Mouse (Mus musculus): ENCODE data around the gene Rad52. TPM values are rescaled to one million over a fixed set of nuclear protein-coding genes. Genes with fewer than 3 reads are reported as not detected.
A peak's percentile ranks its signal among the peaks of the same experiment; 100 is the strongest.

Rad52 gene
- polyA plus RNA-seq, 1 experiment from 2014 or later = 22.8 TPM

DNA sequence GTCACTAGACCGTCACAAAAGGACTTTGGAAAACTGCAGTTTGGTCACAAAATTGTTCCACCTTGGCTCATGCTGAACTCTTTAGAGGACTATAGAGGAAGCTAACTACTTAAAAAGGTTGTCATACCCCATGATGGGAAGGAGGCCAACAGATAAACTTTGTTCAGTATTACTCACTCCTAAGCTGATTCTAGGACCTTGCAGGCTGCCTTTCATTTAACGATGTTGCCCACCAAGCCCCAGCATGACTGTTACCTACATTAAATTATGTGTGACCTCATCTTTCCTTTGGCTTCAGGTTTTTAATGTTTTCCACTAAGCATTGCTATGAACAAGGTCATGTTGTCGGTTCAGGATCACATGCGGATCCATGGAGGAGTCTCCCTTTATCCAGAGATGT is 20.0 kb downstream of the Rad52 start:
- H3K4me3 ChIP-seq (ENCODE audit: low read depth, low read length) = no peak overlapping the region
- no peaks in the 10 kb centered on the region for H3K9me3 ChIP-seq (ENCODE audit: low read depth, low read length)
- no peak overlapping the region for H3K4me2 ChIP-seq
- no peak overlapping the region for H3K9ac ChIP-seq
- H3K27me3 ChIP-seq (ENCODE audit: insufficient read depth, low read length) = no peaks in the 10 kb centered on the region
- ATAC-seq (ENCODE audit: insufficient read depth) = no peak
- no peaks in the 10 kb centered on the region for H3K4me1 ChIP-seq (ENCODE audit: insufficient read depth)
- TF ChIP-seq CTCF (IDR thresholded peaks at IDR 0.05; ENCODE audit: low read depth) = no peak
- H3K27ac ChIP-seq (ENCODE audit: low read depth) = no peak overlapping the region
- H3K36me3 ChIP-seq (ENCODE audit: insufficient read depth) = peaks cover 93% of the 10 kb centered on the region
- WGBS = 87% methylated on average over 4 of the region's 4 CpGs
- no peak for DNase-seq

DNA sequence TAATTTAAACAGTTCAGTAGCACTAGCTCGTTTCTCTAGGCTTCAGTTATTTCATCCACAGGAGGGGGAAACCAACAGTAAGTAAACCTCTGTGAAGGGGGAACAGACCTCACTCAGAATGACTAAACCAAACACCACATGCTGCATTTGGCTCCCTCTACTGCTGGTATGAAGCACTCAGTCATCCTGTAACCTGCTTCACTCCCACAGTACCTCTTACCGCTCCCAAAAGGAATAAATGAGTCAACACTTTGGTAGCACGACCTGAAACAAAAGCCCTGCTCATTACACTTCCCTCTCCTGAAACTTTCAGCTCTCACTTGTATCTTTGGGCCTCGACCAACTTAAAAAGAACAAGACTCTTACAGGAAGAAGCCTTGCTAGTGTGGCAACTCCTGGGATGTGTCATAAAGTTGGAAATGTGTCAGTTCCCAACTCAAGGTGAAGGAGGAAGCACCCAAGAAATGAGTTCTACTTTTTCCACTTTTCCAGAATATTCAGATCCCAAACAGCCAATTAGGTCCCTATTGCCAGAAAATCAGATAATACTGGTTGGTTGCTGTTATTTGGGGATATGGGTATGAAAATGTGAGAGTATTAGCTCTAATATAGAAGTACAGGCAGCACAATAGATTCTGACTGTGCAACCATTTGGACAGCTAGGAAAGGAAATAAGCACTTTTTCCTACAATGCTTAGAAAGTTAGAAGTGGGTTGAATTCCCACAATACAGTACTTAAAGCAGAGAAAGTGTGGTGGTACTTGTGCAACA is 21.9 kb downstream of the Rad52 start:
- TF ChIP-seq CTCF (IDR thresholded peaks at IDR 0.05; ENCODE audit: low read depth) = peak; percentile 51
- Histone ChIP-seq H3K27me3 (ENCODE audit: insufficient read depth, low read length) (no peaks in the 10 kb centered on the region), H3K36me3 (ENCODE audit: insufficient read depth) (peaks cover 95% of the 10 kb centered on the region), H3K9me3 (ENCODE audit: low read depth, low read length) (no peaks in the 10 kb centered on the region), H3K4me3 (ENCODE audit: low read depth, low read length) (no peak overlapping the region), H3K4me2 (no peak overlapping the region), H3K9ac (no peak overlapping the region), H3K4me1 (ENCODE audit: insufficient read depth) (no peaks in the 10 kb centered on the region), H3K27ac (ENCODE audit: low read depth) (no peak overlapping the region)
- 42% methylated on average over 4 of the region's 4 CpGs for WGBS
- ATAC-seq (ENCODE audit: insufficient read depth) (no peak), DNase-seq (peak; percentile 46)

Other genes with a start within 250 kb of the Rad52 start
- gene Erc1, start 54.5 kb upstream of the Rad52 start, polyA plus RNA-seq (2014; fragmentation: Nextera tagmentation; extraction: Ambion mirVana) = 27.1 and 29.5 TPM in 2 replicates
- gene Wnk1, start 136.0 kb downstream of the Rad52 start, polyA plus RNA-seq (2014; fragmentation: Nextera tagmentation; extraction: Ambion mirVana) = 60.1 and 66.3 TPM in 2 replicates
- gene Ninj2, start 190.7 kb downstream of the Rad52 start, polyA plus RNA-seq (2014; fragmentation: Nextera tagmentation; extraction: Ambion mirVana) = 0.30 and 0.39 TPM in 2 replicates